Mouse (Mus musculus) lung, postnatal 14 days (tissue): ENCODE results near the gene Sema6d.
A peak's percentile ranks its signal among the peaks of the same experiment; 100 is the strongest.

Source experiments
- DNase-seq: peaks from one replicate; pipeline ENCODE4 v3.0.0; 2021

Sema6d gene

DNA sequence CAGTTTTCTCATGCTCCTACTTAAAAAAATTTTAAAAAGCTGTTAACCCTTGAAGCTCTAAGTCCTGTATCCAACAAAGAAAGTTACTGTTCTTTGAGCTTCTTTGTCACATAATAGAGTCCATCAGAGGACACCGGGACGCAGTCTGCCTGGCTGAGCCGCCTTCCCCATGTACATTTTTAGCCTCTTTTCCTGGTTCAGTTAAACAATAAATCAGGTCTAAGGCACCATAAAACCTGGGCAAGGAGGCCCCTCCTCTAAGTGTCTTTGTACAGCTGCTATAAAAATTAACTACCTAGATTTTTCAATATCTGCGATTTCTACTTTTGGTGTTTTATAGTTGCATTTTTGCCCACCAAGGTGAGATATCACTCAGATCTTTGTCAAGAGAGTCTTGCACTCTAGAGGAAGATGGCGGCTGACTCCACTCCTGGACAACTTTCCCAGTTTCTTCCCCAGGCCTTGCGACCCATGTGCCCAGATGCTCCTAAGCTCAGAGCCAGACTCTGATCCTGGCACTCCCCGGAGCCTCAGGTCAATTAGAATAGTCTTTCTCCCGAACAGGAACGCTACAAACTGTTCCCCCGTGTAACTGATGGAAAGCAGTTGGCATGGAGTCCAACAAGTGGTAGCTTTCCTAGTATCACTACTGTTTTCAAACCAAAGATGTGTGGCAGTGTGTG lies 534.6 kb downstream of the Sema6d start:
- no peak for DNase-seq

DNA sequence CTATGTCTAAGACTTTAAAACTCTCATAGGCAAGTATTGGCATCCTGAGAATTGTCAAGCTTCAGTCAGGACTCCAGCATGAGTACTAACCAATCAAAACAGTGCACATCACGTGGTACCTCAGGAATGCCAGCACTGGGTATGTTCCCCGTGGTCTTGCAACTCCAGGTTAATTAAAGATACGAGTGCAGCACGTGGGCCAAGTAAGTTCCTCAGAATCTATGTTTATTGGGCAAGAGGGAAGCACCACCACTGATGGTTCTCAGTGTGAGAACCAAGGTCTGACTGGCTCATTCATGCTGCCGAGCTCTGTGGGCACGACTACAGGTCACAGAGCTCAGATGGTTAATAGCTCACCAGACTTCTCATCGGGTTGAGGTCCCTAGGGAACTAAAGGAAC lies 536.7 kb downstream of the Sema6d start:
- DNase-seq = no peak

DNA sequence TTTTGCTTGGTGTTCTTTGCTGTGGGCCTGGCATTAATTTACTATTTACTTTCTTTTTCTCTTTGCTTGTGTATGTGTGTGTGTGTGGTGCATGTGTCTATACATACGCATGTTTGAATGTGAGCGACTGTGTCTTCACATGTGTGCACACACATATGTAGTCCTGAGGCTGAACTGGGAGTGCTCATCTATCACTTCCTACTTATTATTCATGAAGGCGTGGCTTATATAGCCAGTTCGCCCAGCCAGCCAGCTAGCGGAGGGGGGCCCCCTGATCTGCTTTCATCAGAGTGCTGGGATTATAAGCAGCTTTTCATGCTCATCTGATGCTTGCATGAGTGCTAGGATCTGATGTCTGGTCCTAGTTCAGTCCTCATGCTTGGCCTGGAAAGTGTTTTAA lies 537.9 kb downstream of the Sema6d start:
- no peak for DNase-seq

DNA sequence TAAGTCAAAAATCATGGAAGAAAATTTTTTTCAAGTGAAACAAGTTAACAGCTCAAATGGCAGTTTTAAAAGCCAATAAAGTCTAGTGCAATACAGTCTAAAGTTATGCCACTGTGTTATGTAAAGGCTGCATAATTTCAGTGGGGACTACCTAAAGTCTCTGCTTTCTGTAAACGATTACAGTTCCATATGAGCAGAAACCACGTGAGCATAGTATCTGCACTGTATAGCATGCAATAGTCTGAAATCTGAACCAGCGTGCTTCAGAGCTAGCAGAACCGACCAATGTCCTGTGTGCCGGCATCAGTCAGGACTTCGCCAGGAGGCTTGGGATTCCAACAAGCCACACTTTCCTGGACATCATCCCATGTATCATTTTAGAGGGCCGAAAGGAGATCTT lies 538.9 kb downstream of the Sema6d start:
- DNase-seq = no peak

DNA sequence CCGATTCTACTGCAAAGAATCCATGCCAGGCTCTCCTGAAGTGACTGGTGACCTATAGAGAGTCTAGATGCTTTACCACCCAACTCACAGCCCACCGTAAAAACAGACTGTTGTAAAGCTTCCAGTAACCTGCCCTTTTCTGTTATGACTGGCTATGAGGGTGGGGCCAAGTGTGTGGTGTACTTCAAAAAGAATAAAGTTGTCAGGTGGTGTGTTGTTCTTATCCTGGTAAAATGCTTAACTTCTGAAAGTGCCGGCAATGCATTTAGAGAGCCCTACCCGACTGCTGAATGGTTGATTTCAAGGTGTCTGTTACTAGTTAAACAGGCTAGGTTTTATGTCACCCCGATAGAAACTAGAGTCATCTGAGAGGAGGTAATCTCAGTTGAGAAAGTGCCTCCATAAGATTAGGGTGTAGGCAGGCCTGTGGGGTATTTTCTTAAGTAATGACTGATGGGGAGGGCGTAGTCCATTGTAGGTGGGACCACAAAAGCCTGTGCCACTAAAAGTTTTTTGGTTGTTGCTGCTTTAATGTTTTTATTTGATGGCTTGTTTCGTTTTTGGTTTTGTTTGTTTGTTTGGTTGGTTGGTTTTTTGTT lies 544.7 kb downstream of the Sema6d start:
- no peak for DNase-seq

DNA sequence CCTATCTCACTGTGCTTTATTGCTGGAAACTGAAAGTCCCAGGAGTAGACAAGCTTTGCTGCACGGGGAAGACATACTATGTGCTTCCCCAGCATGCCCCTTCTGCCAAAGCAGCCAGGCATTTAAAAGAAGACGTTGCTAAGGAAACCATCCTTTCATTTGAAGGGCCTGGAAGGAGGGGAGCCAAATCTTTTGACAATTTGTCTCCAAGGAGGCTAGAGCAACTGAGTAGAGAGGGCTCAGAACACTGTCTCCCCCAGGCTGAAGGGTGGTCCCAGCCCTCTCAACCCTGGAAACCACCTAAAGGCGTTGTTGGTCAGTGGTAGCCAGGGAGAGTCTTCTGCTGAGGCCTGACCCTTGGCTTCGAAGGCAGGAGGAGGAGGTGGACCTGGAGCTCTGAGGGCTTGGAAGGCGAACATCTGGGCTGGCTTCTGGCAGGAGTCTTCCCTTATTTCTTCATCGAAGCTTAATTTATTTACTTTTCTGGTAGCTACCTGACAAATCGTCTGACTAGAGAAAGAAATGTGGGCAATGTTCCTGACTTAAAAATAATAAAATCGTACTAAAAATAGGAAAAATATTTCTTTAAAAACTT lies 545.6 kb downstream of the Sema6d start:
- DNase-seq = no peak

DNA sequence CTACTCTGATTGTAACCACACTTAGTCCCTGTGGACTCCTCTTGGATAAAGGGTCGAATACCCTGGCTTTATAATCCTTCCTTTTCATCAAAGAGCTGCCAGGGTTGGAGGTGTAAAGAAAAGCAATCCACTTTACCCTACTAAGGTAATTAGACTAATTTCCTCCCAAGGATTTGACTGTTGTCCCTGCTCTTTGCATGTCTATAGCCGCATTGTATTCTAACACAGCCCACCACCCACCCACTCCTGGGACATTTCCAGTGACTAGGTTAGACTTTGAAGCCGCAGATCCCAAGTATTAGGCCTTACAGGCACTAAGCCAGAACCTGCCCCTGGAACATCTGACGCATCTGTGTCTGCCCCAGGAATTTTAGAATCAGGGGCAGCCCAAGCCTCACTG lies 547.3 kb downstream of the Sema6d start:
- DNase-seq = no peak

DNA sequence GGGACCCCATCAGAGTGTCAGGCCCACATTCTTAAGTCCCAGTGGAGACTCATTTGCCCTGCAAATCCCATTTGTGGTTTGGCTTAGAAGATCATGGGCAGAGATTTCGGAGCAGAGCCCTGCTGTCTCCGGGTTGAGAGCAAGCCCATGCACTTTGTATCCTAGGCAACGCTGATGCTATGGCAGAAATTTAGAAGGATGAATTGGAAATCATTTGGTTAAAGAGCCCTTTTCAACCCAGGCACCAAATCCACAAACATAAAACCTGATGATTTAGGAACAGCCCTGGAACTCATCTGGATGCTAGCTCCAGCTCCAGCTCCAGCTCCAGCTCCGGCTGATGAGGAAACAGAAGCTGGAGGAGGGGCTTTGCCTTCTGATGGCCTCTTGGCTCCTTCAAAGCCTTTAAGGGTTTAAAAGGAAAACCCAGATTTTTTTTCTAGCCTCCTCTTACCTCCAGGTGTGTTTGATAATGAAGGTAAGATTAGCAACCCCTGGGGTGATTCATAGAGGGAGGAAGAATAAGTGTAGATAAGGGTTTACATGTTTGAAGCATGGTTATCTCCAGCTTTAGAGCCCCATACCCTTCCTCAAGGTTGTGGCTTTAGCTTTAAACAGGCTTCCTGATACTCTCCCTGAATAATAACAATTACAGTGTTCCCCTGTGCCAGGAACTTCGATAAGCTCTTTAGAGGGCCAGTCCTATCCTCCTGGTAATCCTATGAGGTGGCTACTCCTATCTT lies 549.6 kb downstream of the Sema6d start:
- DNase-seq = no peak

DNA sequence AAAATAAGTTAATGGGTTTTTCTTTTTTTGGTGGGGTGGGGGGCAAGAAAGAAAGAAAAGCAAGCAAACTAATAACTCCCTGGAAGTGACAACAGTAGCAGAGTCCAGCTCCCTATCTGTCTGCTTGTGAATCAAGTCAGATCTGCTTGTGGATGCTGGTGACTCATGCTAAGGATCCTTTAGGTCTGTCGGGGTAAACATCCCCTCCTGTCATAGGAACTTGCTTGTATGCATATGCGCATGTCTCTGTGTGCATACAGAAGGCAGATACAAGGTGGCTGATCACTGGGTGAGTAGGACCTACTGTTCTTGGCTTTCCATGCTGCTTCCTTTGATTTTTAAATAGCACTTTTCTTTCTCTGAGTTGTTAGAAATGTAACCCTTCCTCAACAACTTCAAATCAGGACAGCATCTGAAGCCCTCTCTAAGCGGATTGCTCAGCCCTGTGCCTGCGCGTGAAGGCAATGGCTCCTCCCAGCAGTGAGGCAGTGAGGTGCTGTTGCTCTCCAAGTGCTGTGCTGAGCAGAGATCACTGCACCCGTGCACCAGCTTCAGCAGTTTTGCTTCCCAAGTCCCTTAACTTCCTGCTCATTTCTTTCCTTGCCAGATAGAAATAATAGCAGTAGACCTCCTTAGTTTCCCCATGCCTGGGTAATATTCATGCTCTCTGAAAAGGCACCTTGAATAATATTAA lies 550.9 kb downstream of the Sema6d start:
- DNase-seq = no peak

DNA sequence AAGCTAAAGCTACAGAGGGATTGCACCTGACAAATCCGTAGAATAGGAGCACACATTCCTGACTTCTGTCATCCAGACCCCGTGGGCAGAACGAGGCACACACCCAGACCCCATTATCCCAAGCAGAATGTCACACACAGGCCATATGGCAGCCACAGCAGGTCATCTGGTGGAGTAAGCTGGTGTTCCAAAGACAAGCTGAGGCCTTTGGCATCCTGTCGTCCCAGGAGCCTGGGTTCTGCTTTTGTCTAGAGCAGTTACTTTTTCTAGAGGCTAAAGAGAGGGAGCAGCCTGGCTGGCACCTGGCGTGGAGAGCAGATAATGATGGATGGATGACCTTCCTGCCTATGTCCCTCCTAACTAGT lies 551.4 kb downstream of the Sema6d start:
- DNase-seq = no peak

DNA sequence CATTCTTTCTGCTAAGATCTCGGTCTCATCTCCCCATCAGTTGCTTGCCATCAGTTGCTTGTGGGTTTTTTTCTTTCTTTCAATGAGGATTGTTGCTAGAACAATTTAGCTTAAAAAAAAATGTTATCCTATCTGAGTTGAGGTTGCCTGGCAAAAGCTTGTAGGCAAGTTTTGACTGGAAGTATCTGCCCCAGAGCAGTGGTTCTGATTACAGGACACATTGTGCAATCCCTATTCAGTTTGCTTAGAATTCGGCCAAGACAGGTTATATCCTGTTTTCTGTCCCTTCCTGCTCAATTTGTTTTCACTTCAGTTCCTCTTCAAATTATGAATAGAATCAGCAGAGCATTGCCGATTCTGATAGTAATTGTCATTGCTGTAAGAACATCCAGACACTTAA lies 552.4 kb downstream of the Sema6d start:
- DNase-seq = no peak

DNA sequence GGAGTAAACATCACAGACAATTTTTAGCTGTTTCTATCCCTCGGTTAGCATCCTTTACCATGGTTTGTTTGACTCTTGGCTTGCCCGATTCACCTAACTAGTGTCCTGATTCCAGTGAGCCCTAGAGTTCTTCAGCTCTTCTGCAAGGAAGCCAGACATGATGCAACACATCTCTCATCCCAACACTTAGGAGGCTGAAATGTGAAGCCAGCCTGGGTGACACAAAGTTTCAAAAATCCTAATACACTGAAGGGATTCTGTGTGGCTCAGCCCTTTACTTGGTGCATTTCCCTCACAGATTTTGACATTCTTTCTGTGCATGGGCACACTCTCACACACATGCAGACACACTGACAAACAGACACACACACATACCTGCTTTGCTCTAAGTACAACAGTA lies 560.8 kb downstream of the Sema6d start:
- DNase-seq = peak; percentile 13

DNA sequence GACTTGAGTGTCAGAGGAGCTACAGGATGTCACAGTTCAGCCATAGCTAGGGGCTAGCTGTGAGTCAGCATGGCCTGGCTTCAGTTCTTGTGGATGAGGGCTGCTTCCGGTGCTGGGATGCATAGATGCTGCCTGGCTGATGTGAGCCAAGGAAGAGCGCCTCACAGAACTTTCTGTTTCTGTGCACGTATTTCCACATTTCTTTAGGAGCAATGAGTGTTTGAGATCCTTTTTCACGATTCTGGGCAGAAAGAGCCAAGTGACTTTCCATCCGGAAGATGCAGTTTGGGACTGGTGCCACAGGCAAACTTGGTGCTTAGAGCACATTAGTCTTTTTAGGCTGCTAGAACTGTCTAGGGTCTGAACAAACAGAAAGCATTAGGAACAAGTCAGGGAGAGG lies 561.4 kb downstream of the Sema6d start:
- peak; percentile 35 for DNase-seq

DNA sequence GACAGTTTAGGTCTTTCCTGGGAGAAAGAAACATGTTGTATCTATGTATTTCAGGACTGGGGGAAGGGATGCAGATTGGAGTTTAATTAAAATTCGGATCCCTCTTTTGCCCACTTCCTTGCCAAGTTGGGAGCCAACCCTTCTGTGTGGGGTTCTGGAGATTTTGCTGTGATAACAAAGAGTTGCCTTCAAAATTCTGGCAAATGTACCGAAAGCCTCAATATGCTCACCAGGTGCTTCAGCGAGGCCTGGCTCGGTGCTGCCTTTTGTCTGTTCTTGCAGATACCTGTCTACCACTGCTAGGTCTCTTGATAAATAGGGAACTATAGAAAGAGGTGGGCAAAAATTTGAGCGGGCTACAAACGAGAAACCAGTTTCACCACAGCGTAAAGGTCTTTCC lies 563.4 kb downstream of the Sema6d start:
- no peak for DNase-seq

DNA sequence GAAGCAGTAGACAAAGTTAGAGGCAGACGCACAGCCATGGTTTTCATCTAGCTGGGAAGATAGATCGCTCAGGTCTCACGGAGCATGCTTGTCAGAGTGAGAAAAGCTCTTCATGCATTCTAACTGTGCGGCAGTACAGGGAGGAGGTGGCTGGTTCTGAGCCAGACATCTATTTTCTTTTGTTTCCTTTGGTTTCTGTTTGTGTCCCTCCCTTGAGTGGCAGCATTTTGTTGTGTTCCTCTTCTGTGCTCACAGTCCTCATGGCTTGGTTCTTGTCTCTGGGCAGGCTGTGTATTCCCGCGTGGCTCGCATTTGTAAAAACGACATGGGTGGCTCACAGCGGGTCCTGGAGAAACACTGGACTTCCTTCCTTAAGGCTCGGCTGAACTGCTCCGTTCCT lies 567.6 kb downstream of the Sema6d start:
- DNase-seq = no peak

DNA sequence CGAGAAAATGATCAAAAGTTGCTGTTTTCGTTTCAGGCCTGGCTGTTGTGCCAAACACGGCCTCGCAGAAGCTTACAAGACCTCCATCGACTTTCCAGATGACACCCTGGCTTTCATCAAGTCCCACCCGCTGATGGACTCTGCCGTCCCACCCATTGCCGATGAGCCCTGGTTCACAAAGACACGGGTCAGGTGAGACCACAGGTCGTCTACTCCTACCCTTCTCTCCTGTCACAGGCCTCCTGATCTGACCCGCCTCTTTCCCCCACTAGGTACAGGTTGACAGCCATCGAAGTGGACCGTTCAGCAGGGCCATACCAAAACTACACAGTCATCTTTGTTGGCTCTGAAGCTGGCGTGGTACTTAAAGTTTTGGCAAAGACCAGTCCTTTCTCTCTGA lies 568.6 kb downstream of the Sema6d start:
- no peak for DNase-seq

DNA sequence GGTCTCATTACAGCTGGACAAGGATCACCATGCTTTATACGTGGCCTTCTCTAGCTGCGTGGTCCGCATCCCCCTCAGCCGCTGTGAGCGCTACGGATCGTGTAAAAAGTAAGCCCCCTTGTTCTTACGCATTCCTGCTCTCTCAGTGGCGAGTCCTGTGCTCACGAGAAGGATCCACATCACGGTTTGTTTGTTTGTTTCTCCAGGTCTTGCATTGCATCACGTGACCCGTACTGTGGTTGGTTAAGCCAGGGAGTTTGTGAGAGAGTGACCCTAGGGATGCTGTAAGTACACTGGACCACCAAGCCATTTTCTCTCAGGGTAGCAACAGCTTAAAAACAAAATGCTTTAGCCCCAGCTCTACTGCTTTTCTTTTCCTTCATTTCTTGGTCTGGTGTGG lies 569.8 kb downstream of the Sema6d start:
- DNase-seq = no peak

DNA sequence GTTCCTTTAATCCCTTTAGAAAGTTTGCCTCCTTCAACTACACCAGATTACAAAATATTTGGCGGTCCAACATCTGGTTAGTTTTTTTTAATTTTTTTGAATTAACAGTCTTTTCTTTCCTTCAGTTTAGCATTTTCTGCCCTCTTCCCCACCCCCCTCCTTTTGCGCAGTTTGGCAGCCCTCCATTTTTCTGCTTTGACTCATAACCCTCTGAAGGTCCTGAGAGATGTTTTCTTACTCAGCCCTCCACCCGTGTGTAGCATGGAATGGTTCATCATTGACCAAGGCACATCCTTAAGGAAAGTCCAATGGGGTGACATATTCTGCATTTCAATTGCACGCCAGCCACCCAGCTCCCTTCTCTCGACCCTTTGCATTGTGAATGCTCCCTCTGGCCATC lies 570.9 kb downstream of the Sema6d start:
- DNase-seq = no peak

DNA sequence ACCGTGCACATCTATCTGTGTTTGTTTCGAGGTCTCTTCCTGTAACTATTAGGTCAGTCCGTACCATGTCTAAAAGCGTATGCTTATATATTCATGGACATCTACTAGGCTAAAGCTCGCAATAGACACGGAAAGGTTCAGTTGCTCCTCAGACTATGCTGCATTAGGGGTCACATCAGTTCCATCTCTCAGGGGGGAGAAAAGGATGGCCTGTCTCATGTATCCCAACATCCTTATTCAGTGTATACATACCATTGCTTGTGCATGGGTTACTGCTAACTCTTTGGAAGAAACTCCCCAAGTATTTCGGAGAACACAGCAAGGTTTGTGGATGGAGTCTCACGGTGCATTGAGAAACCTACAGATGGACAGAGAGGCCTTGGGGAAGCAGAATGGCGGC lies 571.5 kb downstream of the Sema6d start:
- DNase-seq = no peak

DNA sequence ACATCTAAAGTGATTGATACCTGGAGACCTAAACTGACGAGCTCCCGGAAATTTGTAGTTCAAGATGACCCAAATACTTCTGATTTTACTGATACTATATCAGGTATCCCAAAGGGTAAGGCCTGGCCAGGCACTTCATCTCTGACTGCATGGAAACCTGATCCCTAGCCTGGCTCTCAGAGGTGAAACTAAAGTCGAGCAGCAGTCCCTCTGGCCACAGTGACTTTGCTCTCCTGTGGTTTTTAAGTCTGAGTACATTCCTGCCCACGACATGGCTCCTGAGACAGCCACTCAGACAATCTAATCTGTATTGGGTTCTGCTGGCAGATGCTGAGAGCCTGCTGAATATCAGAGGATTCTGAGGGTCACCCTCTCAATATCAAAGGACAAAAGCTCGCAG lies 572.5 kb downstream of the Sema6d start:
- DNase-seq = no peak

DNA sequence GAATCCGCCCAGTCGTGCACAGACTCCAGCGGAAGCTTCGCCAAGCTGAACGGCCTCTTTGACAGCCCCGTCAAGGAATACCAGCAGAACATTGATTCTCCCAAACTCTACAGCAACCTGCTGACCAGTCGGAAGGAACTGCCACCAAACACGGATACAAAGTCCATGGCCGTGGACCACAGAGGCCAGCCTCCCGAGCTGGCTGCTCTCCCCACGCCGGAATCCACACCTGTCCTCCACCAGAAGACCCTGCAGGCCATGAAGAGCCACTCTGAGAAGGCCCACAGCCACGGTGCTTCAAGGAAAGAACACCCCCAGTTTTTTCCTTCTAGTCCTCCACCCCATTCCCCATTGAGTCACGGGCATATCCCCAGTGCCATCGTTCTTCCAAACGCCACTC lies 574.4 kb downstream of the Sema6d start:
- no peak for DNase-seq

DNA sequence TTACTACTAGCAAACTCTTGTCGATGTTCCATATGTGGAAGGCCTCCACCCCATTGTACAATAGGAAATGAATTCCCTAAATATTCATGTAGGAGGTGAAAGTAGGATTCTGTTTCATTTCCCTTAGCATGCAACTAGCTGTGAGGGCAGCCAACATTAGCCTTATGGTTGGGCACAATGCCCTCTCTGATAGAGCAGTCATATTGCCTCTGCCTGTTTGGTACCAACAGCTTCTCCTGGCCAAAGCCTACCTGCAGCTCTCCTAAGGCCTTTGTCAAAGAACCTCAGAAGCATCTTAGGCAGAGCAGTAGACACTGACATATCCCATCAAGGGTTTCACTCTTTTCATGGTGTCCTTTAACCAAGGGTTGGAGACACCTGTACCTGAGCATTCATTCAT lies 578.7 kb downstream of the Sema6d start:
- no peak for DNase-seq

DNA sequence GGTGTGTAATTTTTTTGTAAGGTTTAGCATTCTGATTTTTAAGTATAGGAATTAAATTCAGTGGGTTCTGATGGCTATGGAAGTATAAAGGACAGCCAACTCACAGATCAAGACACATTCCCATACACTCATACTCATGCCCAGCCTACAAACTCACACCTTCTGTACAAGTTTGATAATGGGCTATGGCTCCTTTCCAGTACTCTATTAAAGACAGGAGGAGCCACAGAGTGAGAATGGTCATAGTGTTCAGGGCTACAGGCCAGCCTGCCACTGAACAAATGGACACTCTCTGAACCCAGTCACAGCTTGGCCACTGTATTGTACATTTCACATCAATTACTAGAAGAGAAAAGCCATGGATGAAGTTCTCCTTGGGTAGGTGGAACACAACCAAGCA lies 583.3 kb downstream of the Sema6d start:
- DNase-seq = no peak

DNA sequence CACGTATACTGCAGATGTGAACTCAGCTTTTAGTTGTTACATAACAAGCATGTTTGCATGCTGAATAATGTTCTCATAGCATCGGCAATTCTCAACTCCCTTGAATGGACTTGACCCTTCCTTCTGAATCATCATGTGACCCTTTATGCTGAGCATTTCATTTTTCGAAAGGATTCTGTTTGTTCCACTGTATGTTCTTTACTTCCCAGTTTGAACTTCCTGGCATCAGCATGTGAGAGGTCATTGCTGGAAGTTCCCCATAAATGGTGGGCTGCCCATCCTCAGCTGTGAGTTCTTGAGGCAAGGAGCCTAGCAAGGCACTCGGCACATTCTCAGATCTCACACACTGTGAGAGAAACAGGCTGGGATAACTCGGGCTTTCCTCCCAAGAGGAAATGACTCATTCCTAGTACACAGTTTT lies 594.7 kb downstream of the Sema6d start:
- peak; percentile 10 for DNase-seq
